Mouse (Mus musculus): ENCODE measurements around the gene Car10. TPM values are rescaled to one million over a fixed set of nuclear protein-coding genes. Genes with fewer than 3 reads are reported as not detected.
"Not testable (repeated sequence)": the region's sequence is repeated elsewhere in the genome, so short reads cannot be mapped to it uniquely, and the experiment has no call there.

Gene Car10
- total RNA-seq, 1 experiment from 2014 or later: not detected

GRCm38 (mm10) chr11:93367244-93367643 lies 269.4 kb downstream of the Car10 start:
- ATAC-seq (replicated peaks; ENCODE audit: low read depth, poor library complexity, severe bottlenecking): no peak

- ATAC-seq (replicated peaks; ENCODE audit: low read depth, poor library complexity, severe bottlenecking): no peak
Observed at GRCm38 (mm10) chr11:93367740-93368139, 269.9 kb downstream of the Car10 start.

- ATAC-seq (replicated peaks; ENCODE audit: low read depth, poor library complexity, severe bottlenecking): no peak
Observed at GRCm38 (mm10) chr11:93373697-93374354, 276.0 kb downstream of the Car10 start.

- ATAC-seq (replicated peaks; ENCODE audit: low read depth, poor library complexity, severe bottlenecking): no peak
Observed at GRCm38 (mm10) chr11:93391159-93391558, 293.3 kb downstream of the Car10 start.

- not testable (repeated sequence) for ATAC-seq (replicated peaks; ENCODE audit: low read depth, poor library complexity, severe bottlenecking)
Observed at GRCm38 (mm10) chr11:93393371-93393770, 295.5 kb downstream of the Car10 start.

GRCm38 (mm10) chr11:93396356-93396755 lies 298.5 kb downstream of the Car10 start:
- no peak for ATAC-seq (replicated peaks; ENCODE audit: low read depth, poor library complexity, severe bottlenecking)

GRCm38 (mm10) chr11:93401167-93401566 lies 303.3 kb downstream of the Car10 start:
- not testable (repeated sequence) for ATAC-seq (replicated peaks; ENCODE audit: low read depth, poor library complexity, severe bottlenecking)

GRCm38 (mm10) chr11:93407981-93408380 lies 310.2 kb downstream of the Car10 start:
- no peak for ATAC-seq (replicated peaks; ENCODE audit: low read depth, poor library complexity, severe bottlenecking)

GRCm38 (mm10) chr11:93431482-93431881 lies 333.7 kb downstream of the Car10 start:
- ATAC-seq (replicated peaks; ENCODE audit: low read depth, poor library complexity, severe bottlenecking): no peak

- ATAC-seq (replicated peaks; ENCODE audit: low read depth, poor library complexity, severe bottlenecking): no peak
Observed at GRCm38 (mm10) chr11:93434997-93435915, 337.4 kb downstream of the Car10 start.

GRCm38 (mm10) chr11:93436892-93437291 lies 339.1 kb downstream of the Car10 start:
- no peak for ATAC-seq (replicated peaks; ENCODE audit: low read depth, poor library complexity, severe bottlenecking)

- ATAC-seq (replicated peaks; ENCODE audit: low read depth, poor library complexity, severe bottlenecking): no peak
Observed at GRCm38 (mm10) chr11:93440466-93440865, 342.6 kb downstream of the Car10 start.

GRCm38 (mm10) chr11:93443777-93444176 lies 345.9 kb downstream of the Car10 start:
- ATAC-seq (replicated peaks; ENCODE audit: low read depth, poor library complexity, severe bottlenecking): no peak

GRCm38 (mm10) chr11:93444741-93445140 lies 346.9 kb downstream of the Car10 start:
- no peak for ATAC-seq (replicated peaks; ENCODE audit: low read depth, poor library complexity, severe bottlenecking)

- no peak for ATAC-seq (replicated peaks; ENCODE audit: low read depth, poor library complexity, severe bottlenecking)
Observed at GRCm38 (mm10) chr11:93447566-93447965, 349.7 kb downstream of the Car10 start.

- ATAC-seq (replicated peaks; ENCODE audit: low read depth, poor library complexity, severe bottlenecking): no peak
Observed at GRCm38 (mm10) chr11:93448290-93449256, 350.7 kb downstream of the Car10 start.

- no peak for ATAC-seq (replicated peaks; ENCODE audit: low read depth, poor library complexity, severe bottlenecking)
Observed at GRCm38 (mm10) chr11:93450535-93450934, 352.7 kb downstream of the Car10 start.

GRCm38 (mm10) chr11:93466221-93466620 lies 368.4 kb downstream of the Car10 start:
- no peak for ATAC-seq (replicated peaks; ENCODE audit: low read depth, poor library complexity, severe bottlenecking)

- ATAC-seq (replicated peaks; ENCODE audit: low read depth, poor library complexity, severe bottlenecking): no peak
Observed at GRCm38 (mm10) chr11:93467711-93468110, 369.9 kb downstream of the Car10 start.

- ATAC-seq (replicated peaks; ENCODE audit: low read depth, poor library complexity, severe bottlenecking): no peak
Observed at GRCm38 (mm10) chr11:93470771-93471170, 372.9 kb downstream of the Car10 start.

All from common myeloid progenitor, adult 5-6 weeks (primary cell).